Mouse (Mus musculus): ENCODE measurements around the gene Stard7.
"Not testable (repeated sequence)": the region's sequence is repeated elsewhere in the genome, so short reads cannot be mapped to it uniquely, and the experiment has no call there.

The Stard7 gene

DNA sequence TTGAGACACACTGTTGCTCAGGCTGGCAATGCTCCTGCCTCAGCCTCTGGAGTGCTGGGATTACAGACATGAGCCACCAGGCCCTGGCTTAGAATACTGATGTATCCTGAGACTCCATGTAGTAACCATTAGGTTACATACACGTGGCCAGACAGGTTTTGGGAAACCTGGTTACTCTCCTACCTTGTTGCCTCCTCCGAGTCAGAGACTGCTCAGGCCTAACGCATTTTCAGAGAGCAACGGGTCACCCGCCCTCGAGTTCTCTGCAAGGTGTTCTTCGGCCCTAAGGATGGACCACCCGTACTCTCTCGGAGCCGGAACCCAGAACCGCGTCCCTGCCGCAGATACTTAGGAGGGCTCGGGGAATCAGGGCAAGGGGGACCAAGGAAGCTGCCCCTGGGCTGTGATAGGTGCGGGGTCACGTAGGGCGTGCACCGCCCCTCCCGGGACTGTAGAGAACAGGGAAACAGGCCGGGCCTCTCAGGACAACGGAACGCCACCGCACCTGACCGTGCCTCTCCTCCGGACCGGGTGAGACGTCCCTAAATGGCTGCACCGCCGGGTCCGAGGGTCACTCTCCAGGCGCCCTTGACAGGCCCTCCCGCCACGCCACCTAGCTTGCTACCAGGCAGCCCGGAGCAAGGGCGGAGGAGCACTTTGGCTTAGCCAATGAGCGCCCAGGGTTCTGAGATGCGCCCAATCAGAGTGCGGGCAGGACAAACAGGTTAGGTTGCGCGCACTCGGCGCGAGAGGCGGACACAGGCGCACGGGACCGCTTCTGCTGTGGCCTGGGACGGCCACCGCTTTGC, at the start of gene Stard7:
Gene Stard7, plus strand, starts transcription at position 728 of the 809 bp plus-strand sequence.
- DNase-seq (ENCODE audit: low read depth) = peak; percentile 98

DNA sequence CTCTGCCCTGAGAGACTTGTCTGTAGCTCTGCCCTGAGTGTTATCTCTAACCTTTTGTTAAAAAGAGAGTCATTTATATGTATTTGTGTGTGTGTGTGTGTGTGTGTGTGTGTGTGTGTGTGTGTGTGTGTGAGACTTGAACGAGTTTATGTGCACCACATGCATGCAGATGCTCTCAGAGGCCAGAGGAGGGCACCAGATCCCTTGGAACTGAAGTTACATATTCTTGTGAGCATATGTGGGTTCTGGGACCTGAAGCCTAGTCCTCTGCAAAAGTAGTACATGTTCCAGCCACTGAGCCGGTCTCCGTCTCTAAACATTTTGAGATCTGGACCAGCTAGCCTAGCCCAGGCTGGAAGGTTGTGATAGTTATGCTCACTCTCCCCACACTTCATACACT, 44.8 kb upstream of the Stard7 start:
- peak; percentile 18 for DNase-seq (ENCODE audit: low read depth)

DNA sequence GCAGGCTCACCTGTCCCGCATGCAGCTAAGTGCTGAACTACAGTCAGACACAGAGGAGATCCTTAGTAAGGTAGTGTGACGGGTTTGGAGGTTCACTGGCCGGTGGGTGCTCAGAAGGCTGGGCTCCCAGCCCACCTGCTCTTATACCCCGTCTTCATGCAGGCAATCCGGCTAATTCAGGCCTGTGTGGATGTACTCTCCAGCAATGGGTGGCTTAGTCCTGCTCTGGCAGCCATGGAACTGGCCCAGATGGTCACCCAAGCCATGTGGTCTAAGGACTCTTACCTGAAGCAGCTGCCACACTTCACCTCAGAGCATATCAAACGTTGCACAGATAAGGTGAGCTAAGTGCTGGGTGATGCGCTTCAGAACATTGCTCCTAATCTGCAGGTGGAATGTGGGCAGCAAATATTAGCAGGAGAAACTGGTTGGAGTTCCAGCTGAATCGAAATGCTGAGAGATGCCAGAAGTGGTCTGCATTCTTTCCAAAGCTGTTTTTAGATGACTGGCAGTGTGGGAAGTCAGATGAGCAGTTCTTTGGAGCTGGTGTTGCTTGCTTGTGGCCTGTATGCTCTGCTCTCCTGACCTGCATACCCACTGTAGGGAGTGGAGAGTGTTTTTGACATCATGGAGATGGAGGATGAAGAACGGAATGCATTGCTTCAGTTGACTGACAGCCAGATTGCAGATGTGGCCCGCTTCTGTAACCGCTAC, 32.0 kb upstream of the Stard7 start:
- DNase-seq (ENCODE audit: low read depth) = no peak

DNA sequence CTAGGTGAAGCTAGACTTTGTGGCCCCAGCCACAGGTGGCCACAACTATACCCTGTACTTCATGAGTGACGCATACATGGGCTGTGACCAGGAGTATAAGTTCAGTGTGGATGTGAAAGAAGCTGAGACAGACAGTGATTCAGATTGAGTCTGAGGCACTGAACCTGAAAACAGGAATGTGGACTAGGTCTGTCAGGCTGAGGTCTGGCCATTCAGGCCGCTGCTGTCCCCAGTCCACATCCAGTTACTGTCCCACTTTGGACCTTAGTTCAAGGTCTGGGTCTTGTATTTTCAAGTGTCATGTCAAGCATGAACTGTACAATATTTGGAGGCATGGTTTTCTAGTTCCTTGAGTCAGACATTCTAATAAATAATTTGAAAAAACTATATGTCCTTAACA, 30.0 kb upstream of the Stard7 start:
- DNase-seq (ENCODE audit: low read depth) = no peak

DNA sequence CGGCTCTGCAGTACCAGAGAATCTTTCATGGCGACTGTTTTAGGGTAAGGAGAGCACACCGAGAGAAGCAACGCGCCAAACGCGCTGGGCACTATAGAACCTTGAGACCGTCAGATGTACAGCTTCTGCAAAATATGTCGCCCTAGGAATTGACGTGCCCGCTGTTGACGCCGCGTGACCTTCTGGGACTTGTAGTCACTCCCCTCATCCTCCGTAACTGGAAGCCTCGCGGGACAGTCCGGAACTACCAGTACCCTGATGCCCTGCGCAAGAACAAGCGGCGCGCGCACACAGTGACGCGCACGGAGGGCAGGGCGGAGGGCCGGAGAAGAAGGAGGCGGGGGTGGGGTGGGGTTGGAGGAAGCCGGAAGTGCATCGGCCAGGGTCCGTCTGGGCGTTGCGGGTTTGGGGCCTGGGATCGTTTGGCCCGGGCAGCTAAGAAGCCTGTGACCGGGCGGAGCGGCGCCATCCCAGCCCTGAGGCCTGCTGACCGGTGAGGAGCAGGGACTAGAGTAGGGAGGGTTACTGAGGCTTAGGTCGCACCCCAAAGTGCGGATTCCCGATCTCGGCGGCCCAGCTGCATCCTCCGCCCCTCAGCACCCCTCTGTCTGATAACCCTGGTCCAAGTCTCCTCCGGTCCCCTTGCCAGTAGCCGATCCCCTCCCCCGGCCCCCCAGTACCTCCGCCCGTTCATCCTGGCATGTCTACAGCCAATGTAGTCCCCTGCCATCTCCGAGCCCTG, 22.3 kb upstream of the Stard7 start, which contains the start of the genes Ciao1 and Tmem127:
Gene Ciao1, minus strand, starts transcription at position 225 of the 742 bp plus-strand sequence.
Gene Tmem127, plus strand, starts transcription at position 317 of the 742 bp plus-strand sequence.
- DNase-seq (ENCODE audit: low read depth) = peak; percentile 99

DNA sequence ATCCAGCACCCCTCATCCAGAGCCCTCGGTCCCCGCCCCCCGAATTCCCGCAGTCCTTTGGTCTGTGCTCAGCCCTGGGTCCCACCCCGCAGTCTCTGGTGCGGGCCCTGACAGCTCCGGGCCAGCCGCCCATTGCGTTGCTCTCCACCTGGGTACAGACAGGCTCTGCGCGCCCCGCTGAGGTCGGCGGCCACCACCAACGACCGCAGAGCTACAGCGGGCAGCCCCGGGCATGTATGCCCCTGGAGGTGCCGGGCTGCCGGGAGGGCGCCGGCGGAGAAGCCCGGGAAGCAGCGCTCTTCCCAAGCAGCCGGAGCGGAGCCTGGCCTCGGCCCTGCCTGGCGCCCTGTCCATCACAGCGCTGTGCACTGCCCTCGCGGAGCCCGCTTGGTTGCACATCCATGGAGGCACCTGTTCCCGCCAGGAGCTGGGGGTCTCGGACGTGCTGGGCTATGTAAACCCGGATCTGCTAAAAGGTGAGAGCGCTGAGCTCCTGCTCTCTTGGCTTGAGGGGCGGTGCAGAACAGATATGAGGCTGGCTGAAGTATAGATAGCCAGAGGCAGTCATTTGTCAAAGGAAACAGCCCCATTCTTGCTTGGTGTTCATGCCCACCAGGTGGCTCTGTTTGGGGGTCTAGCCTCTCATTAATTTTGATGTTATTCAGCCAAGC, 21.5 kb upstream of the Stard7 start:
- peak; percentile 46 for DNase-seq (ENCODE audit: low read depth)

DNA sequence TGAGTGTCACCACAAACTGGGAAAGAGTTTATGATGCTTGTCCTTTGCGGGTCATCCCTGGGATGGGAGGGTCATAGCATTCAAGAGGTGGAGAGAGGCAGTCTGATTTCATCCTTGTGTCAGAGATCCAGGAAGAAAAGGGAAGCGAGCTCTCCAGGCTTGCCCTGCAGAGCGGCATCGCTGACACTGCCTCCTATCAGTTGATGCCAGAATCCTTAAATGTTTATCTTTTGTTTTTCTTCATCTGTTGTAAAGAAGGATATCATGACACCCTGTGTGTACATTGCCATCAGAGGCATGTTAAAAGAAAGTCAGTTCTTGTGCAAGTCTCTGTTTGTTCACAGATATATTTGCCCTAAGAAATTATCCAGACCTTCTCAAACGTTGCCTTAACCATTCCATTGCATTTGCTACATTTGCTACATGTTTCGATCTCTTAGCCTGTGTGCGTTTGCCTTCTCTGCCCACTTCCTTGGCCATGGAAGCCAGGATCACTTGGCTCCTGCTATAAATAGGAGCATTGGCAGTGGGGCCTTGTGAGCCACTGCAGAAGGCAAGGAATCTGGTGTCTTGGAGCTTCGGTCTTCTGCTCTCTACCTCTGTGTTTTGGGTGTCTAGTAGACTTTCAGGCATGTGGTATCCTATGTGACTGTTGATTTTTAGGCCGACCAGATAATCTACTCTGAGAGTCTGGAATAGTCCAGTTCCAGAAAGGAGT, 19.6 kb upstream of the Stard7 start:
- DNase-seq (ENCODE audit: low read depth) = no peak

DNA sequence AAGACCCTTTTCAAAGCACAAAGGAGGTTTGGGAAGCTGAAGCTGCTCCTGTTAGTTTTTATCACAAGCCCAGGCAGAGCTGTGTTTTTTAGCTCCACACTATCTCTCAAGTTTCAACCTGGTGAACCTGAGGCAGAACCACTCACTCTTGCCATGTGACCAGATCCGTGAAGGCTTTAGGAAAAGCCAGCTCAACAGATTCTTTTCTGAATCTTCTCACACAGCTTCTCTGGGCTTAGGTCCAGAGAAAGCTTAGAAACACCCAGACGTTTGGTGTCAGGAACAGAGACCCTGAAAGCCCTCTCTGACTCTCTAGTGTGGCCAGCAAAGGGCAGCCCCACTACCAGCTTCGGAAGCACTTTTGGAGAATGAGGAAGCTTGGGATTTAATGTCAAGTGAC, 18.6 kb upstream of the Stard7 start:
- no peak for DNase-seq (ENCODE audit: low read depth)

DNA sequence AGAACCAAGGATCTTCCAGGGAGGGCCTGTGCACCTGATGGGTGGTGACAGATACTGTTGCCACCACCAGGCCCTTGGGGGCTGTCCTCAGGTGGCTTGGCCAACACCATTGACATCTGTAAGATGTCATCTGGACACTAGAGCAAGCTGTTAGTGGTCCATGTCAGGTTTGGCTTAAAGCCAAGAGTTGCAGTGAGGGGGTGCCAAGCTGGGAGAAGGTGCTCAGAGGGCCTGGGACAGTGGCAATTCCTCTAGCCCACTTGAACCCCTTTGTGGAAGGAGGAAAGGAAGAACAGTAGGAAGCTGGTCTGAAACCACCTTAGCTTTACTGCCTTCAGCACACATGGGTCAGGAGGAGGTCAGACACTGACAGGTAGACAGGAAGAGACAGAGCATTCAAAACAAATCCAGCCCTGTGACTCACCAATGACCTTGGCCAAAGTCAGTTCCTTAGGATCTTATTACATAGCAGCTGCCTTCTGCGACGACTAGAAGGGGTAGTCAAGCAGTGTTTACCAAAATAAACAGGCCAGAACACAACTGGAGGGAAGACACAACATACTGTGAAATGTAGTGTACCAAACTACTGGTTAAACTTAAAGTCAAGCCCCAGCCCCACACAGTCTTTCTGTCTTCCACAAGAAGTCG, 18.0 kb upstream of the Stard7 start:
- DNase-seq (ENCODE audit: low read depth) = no peak

DNA sequence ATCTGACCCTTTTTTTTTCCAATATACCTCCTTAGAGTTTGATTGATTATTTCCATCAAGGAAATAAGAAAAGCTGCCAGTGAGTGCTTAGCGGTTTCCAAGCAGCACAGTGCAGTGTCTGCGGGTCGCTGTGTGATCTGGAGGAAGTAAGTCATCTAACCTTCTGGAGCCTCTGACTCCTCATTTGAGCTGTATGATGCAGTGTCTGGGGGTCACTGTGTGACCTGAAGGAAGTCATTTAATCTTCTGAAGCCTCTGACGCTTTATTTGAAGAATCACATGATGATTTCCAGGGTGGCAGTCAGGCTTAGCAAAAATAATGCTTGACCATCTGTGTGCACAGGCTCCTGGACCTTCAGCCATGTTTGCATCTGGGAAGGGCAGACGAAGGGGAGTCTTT, 17.2 kb upstream of the Stard7 start:
- no peak for DNase-seq (ENCODE audit: low read depth)

DNA sequence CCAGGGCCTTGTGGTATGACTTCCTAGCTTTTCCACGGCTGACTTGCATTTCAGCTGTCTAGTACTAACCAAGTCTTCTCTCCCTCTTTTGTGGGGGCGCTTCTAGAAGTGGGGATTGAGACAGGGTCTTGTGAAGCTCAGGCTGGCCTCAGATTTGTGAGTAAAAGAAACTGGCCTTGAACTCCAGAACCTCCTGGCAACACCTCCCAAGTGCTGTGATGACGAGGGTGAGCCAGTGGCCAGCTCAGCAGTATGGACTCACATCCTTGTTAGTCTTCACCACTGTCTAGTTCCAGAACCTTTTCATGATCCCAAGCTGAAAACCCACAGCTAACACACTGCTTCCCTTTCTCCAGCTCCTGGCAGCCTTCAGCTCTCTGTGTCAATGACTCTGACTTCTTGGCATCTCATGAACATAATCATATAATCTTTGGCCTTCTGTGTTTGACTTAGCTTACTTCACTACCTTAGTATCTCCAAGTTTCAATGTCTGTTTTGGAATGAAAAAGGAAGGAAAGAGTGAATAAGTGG, 15.3 kb upstream of the Stard7 start:
- no peak for DNase-seq (ENCODE audit: low read depth)

DNA sequence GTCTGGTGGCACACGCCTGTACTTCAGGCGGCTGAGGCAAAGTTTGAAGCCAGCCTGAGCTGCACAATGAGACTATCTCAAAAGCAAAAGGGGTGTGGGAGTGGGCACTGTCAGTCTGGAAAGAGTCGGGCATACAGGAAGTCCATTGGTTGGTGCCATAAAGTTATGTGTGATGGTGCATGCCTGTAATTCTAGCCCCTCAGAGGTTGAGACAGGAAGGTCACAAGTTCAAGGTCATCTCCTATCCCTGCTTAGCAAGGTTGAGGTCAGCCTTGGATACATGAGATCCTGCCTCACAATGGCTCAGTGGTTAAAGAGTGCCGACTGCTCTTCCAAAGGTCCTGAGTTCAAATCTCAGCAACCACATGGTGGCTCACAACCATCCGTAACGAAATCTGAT, 14.7 kb upstream of the Stard7 start:
- no peak for DNase-seq (ENCODE audit: low read depth)

DNA sequence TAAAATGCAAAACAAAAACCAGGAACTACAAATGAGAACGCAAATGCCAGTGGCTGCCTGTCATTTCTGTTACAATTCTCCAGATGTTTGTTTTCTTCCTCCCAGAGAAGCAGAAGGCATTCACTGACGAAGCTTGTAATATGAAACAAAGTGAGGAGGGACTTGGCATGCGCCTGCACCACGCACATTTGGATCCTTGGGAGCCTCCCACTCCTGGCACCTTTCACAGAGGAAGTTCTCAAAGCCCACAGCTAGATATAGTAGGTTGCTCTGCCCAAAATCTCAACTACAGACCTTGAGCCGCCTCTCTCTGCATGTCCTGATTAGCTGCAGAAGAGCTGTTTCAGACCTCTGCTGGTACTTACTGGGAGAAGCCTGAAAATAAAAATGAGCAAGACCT, 10.7 kb upstream of the Stard7 start:
- no peak for DNase-seq (ENCODE audit: low read depth)

DNA sequence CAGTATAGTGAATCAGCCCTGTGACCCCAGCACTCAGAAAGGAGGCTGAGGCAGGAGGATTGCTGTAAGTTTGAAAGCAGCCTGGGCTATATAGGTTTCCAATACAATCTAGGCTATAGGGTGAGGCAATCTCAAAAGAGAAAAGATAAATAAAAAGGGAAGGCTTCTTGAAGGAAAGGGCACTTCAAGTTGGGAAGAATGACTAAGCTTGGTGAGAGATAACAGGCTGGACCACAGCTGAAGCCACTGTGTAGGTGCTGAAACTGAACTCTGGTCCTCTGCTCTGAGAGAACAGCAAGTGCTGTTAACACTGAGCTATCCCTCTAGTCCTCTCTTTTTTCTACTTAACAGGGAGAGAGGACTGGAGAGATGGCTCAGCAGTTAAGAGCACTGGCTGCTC, 7.5 kb upstream of the Stard7 start:
- no peak for DNase-seq (ENCODE audit: low read depth)

DNA sequence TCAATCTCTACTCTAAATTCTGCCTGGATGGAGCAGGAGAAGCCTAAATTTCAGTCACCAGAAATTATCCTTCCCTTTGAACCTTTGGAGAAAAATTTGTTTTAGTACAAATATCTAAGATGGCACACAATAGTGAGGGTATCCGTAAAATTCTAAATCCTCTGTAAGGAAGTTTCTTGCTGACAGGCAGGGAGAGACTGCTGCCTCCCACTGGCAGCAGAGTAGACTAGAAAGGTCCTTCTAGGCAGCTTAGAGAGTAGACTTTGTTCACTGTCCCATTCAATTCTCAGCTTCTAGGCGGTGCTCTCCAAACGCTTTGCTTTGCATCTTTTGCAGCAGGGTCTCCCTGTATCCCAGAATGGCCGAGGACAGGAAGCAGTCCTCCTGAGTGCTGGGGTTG, 2.2 kb upstream of the Stard7 start:
- no peak for DNase-seq (ENCODE audit: low read depth)

DNA sequence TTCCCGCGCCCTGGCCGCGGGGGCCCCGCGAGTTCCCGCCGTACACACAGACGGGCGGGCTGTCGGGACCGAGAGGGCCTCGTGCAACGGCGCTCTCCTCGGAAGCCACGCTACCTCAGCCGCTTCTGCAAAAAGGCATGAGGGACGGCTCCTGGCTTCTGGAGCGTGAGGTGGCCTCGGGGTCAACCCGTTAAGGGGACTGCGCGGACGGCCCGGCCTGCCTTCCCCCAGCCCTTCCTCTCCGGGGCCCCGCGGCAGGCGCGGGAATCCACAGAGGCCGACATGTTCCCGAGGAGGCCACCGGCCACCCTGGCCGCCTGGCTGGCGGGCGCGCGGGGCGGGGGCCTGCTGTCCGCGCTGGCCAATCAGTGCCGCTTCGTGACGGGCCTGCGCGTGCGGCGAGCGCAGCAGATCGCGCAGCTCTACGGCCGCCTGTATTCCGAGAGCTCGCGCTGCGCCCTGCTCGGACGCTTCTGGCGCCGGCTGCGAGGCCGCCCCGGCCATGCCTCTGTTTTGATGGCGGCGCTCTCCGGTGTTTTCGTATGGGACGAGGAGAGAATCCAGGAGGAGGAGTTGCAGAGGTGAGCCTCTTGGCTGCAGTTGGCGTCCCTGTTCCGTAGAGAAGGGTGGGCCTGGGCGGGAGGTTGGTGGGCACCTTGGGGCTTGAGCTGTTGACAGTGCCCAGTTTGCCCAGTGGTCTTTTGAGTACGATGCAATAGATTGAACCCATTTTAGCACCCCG, 453 bp downstream of the Stard7 start:
- DNase-seq (ENCODE audit: low read depth) = peak; percentile 89

DNA sequence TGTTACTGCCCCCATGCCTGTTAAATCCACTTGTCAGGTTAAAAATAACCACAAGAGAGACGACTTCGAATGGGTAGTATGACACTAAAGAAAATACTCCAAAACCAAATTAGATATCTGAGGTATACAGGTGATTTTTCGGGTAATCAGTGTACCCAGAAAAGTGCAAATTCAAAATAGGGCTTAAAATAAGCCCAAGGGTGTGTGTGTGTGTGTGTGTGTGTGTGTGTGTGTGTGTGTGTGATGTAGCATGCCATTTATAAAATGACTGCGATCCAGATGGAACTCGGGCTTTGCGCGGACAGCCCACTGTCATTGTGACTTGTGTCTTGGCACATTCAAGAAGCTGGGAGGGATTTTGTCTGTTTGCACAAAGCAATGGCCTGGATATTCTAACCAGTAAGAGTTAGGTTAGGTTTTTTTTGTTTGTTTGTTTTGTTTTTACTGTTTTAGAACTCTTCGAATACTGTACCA, 1.1 kb downstream of the Stard7 start:
- DNase-seq (ENCODE audit: low read depth) = no peak

DNA sequence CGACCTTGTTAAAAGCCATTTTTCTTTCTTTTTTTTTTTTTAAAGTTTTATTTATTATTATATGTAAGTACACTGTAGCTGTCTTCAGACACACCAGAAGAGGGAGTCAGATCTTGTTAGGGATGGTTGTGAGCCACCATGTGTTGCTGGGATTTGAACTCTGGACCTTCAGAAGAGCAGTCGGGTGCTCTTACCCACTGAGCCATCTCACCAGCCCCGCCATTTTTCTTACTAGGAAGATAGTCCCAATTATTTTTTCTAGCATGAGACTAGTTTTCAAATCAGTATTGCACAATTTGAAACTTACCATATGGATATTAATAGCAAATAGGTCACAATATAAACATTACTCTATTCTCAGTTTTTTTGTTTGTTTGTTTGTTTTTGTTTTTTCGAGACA, 2.0 kb downstream of the Stard7 start:
- not testable (repeated sequence) for DNase-seq (ENCODE audit: low read depth)

DNA sequence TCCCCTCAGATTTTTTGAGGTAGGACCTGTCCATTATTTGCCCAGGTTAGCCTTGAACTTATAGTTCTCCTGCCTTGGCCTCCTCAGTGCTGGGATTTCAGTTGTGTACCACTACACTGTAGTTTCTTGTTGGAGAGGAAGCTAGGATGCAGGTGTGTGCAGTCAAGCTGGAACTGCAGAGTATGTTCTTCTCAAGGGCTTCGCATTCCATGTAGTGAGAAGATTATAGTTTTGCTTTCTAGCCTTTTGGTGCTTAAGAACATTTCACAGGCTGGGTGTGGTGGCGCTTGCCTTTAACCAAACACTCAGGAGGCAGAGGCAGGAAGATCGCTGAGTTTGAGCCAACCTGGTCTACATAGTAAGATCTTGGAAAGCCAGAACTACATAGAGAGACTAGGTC, 2.8 kb downstream of the Stard7 start:
- no peak for DNase-seq (ENCODE audit: low read depth)

DNA sequence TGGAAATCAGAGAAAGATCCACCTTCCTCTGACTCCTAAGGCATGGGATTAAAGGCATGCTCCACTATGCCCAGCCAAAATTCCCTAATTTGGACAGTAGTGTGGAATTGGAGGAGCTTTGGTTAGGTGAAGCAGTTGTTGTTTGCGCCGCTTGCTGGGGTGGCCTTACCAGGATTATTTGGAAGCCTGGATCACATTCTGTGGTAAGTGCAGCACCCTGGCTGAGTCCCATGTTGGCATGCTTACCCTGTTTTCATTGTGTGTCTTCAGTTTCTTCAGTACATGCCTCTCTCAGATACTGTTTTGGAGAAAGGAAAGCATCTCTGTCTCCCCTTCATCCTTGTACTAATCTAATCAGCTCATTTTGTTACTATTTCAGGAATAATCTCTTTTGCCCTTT, 4.6 kb downstream of the Stard7 start:
- no peak for DNase-seq (ENCODE audit: low read depth)
